ENCODE assay signal across 9 mouse cellular contexts in the genomic region with DNA sequence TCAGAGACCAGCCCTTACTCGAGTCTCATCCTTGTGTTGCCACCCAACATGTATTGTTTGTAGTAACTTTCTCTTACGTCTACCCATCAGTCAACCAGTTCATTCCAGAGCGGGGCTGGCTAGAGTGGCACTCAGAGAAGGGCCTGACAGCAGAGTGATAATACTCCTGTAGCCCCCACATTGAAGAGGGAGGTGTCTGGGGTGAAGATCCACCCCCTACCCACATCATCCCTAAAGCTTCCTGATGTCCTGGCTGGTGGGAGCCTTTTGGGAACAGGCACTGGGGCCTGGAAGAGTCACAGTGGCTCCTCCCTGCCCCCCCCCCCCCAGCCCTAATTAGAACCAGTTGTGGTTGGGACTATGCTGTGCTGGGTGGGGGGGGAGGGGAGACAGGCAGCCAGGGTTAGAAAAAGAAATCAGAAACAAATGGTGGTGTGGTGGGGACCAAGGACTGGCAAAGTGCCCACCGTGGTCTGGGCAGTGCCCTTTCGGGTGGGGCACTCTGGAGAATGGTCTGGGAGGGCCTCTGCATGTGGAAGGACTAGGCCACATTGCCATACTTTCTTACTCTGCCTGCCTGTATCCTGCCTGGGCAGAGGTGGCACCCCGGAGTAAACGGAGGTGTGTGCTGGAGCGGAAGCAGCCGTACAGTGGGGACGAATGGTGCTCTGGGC. TPM values are rescaled to one million over a fixed set of nuclear protein-coding genes. Genes with fewer than 3 reads are reported as not detected.
DNase-seq lines count a peak whose midpoint lies in the region; ATAC-seq and TF ChIP-seq lines count a peak whose summit lies in the region.
"Had no signal": no experiment of that assay in that cellular context is flagged by ENCODE, and none has a peak within 500 bp of the region (broad histone marks: within the 10 kb centered on the region; RNA-seq: fewer than 3 reads in every experiment).

No protein-coding gene starts in this region.

- DNase-seq in embryo, embryonic 9.5 days (ENCODE audit: extremely low spot score) = peak; percentile 31
- no peak for DNase-seq in embryo, embryonic 11 days
- peak; percentile 34 for DNase-seq in lung, postnatal 10 days
- DNase-seq in lung, adult 18-20 months = no peak
- no peak for DNase-seq in thymus, postnatal 4 days
- DNase-seq in thymus, postnatal 10 days (ENCODE audit: low spot score in 2 of 2) = no peak

- H3K4me2 ChIP-seq in forebrain, embryonic 13.5 days = peak overlapping the region; percentile 16
- H3K4me2 ChIP-seq in myocyte (ENCODE audit: low read depth) = peak overlapping the region; percentile 96

- H3K4me3 ChIP-seq in forebrain, embryonic 13.5 days = no peak overlapping the region
- no peak overlapping the region for H3K4me3 ChIP-seq in myocyte

- peaks cover 71% of the 10 kb centered on the region for H3K4me1 ChIP-seq in forebrain, embryonic 13.5 days

- 0 out of 2 replicates have a peak overlapping the region, but pooled peaks have one; percentile 18 for H3K9ac ChIP-seq in forebrain, embryonic 13.5 days
- H3K9ac ChIP-seq: liver, postnatal 0 days had no signal

- peaks cover 41% of the 10 kb centered on the region for H3K36me3 ChIP-seq in forebrain, embryonic 13.5 days (ENCODE audit: poor library complexity, severe bottlenecking)
- peaks cover 21% of the 10 kb centered on the region for H3K36me3 ChIP-seq in myocyte (ENCODE audit: control insufficient read depth, insufficient read depth)

- peaks cover 28% of the 10 kb centered on the region for H3K79me2 ChIP-seq in myocyte (ENCODE audit: control insufficient read depth, insufficient read depth)

- 50% methylated on average over 10 of the region's 10 CpGs for WGBS in forebrain, embryonic 13.5 days

- H3K9me3 ChIP-seq in forebrain, embryonic 13.5 days (replicated peaks) = no peaks in the 10 kb centered on the region

- H3K27ac ChIP-seq in forebrain, embryonic 13.5 days = peak overlapping the region; percentile 95; the same call in 1 of the 2 replicates

- peak; percentile 43 for TF ChIP-seq POLR2A in myocyte (IDR thresholded peaks at IDR 0.05; ENCODE audit: insufficient read length, low read depth)

- H3K27me3 ChIP-seq in forebrain, embryonic 13.5 days = no peaks in the 10 kb centered on the region
- no peaks in the 10 kb centered on the region for H3K27me3 ChIP-seq in myocyte (ENCODE audit: control insufficient read depth, insufficient read depth, insufficient read length)

- H3ac ChIP-seq in myocyte (ENCODE audit: control insufficient read depth, insufficient read length) = no peak overlapping the region

- no peak for ATAC-seq in forebrain, embryonic 13.5 days
- ATAC-seq: liver, postnatal 0 days had no signal

TF ChIP-seq in myocyte, 11 proteins besides CTCF, POLR2A, EP300 and RAD21:
- TF ChIP-seq CEBPB (IDR thresholded peaks at IDR 0.05; ENCODE audit: insufficient read depth, poor library complexity, severe bottlenecking) (no peak), E2F4 (IDR thresholded peaks at IDR 0.05; ENCODE audit: insufficient read depth) (no peak), SRF (IDR thresholded peaks at IDR 0.05; ENCODE audit: control insufficient read depth, insufficient read length, low read depth) (no peak), TCF3 (IDR thresholded peaks at IDR 0.05; ENCODE audit: insufficient read length, low read depth) (no peak), MYOG (IDR thresholded peaks at IDR 0.05; ENCODE audit: control insufficient read depth in 1 of 3, insufficient read depth in 1 of 3, insufficient read length in 2 of 3, low read depth in 2 of 3) (peak in 1 of 3 experiments; percentile 44), TCF12 (IDR thresholded peaks at IDR 0.05; ENCODE audit: insufficient read depth, poor library complexity, severe bottlenecking) (no peak), MYOD1 (IDR thresholded peaks at IDR 0.05; ENCODE audit: control insufficient read depth in 1 of 3, insufficient read length in 2 of 3, low read depth in 2 of 3) (peak in 1 of 3 experiments; percentile 17), POLR2AphosphoS2 (IDR thresholded peaks at IDR 0.05; ENCODE audit: insufficient read length, low read depth) (no peak)

RNA-seq across cellular contexts. Expression of gene Bcl9l, which starts 18.7 kb away (rescaled TPM):
- polyA plus RNA-seq in forebrain, embryonic 13.5 days (2015; fragmentation: Nextera tagmentation; extraction: Ambion mirVana) = 8.6 and 9.1 TPM in 2 replicates
- polyA plus RNA-seq in myocyte (2012; fragmentation: generic; extraction: Trizol) = 35.4 TPM

RNA-seq across cellular contexts. Expression of gene Upk2, which starts 46.6 kb away (rescaled TPM):
- not detected in 2 replicates for polyA plus RNA-seq in forebrain, embryonic 13.5 days (2015; fragmentation: Nextera tagmentation; extraction: Ambion mirVana)
- not detected for polyA plus RNA-seq in myocyte (2012; fragmentation: generic; extraction: Trizol)
- polyA plus RNA-seq: liver, postnatal 0 days had no signal

Comparison
In these comparisons a context has a peak if more than half of its experiments do, and no peak if none do; other contexts are left out.
1. DNase-seq: peak in embryo, embryonic 9.5 days (single experiment) and lung, postnatal 10 days (single experiment); none in embryo, embryonic 11 days (single experiment), lung, adult 18-20 months (0 of 2), thymus, postnatal 4 days (single experiment) and thymus, postnatal 10 days (0 of 2).